Mouse (Mus musculus) forebrain, embryonic 11.5 days (tissue): ENCODE data around the gene Ptpro. TPM values are rescaled to one million over a fixed set of nuclear protein-coding genes. Genes with fewer than 3 reads are reported as not detected.

Experiments used
- ATAC-seq: fragments of 200-750 bp; cut with Nextera tagmentation; replicated peaks from 2 replicates; pipeline ENCODE4 v1.8.0; 2017; ENCODE audit warnings: moderate TSS enrichment; ENCODE audit not compliant: low FRiP score
- DNase-seq: peaks from one replicate; pipeline ENCODE4 v3.0.0-alpha.2; 2017; ENCODE audit warnings: low spot score
- H3K27ac ChIP-seq: fragments of 300-500 bp; sonication (generic); 2 replicates; pipeline ENCODE4 v1.5.1; 2014; ENCODE audit warnings: low read depth, low read length
- H3K27me3 ChIP-seq: fragments of 300-500 bp; sonication (generic); 2 replicates; pipeline ENCODE4 v1.6.1; 2014; ENCODE audit warnings: mild to moderate bottlenecking, low read length, mixed read lengths; ENCODE audit not compliant: control insufficient read depth, insufficient read depth
- H3K36me3 ChIP-seq: fragments of 300-500 bp; sonication (generic); 2 replicates; pipeline ENCODE4 v1.6.1; 2014; ENCODE audit warnings: mild to moderate bottlenecking, low read length, moderate library complexity, mixed read lengths; ENCODE audit not compliant: control insufficient read depth, insufficient read depth
- H3K4me1 ChIP-seq: fragments of 300-500 bp; sonication (generic); replicated peaks from 2 replicates; pipeline ENCODE4 v1.6.1; 2014; ENCODE audit warnings: low read length, mixed read lengths; ENCODE audit not compliant: control insufficient read depth, insufficient read depth
- H3K4me2 ChIP-seq: fragments of 300-500 bp; sonication (generic); 2 replicates; pipeline ENCODE4 v1.6.1; 2014; ENCODE audit warnings: low read depth, mild to moderate bottlenecking, low read length, moderate library complexity, mixed read lengths; ENCODE audit not compliant: severe bottlenecking
- H3K4me3 ChIP-seq: fragments of 300-500 bp; sonication (generic); 2 replicates; pipeline ENCODE4 v1.5.1; 2014; ENCODE audit warnings: low read depth, low read length
- H3K9ac ChIP-seq: fragments of 300-500 bp; sonication (generic); 2 replicates; pipeline ENCODE4 v1.6.1; 2014; ENCODE audit warnings: low read length
- H3K9me3 ChIP-seq: fragments of 300-500 bp; sonication (generic); 2 replicates; pipeline ENCODE4 v1.6.1; 2016; ENCODE audit warnings: low read length, mixed read lengths; ENCODE audit not compliant: control insufficient read depth
- WGBS: fragments of 180-500 bp; shearing (Covaris S2); extraction: QIAGEN DNeasy Blood & Tissue Kit; methylation state at CpG from one replicate; pipeline ENCODE4 v1.1.7; 2014; 5-methylcytosine and 5-hydroxymethylcytosine counted together
- polyA plus RNA-seq: library from polyadenylated mRNA; unstranded; fragments of >200 nt; fragmentation: Nextera tagmentation; extraction: Ambion mirVana; gene quantifications from 2 replicates; pipeline ENCODE4 v1.2.1, GENCODE M21; 2014

Ptpro gene
- polyA plus RNA-seq, 1 experiment from 2014 or later = 12.5 TPM

GRCm38 (mm10) chr6:137496562-137496961 lies 244.4 kb downstream of the Ptpro start:
- no peak for DNase-seq
- Histone ChIP-seq H3K9me3 (no peaks in the 10 kb centered on the region), H3K27me3 (no peaks in the 10 kb centered on the region), H3K27ac (no peak overlapping the region), H3K4me1 (no peaks in the 10 kb centered on the region), H3K4me3 (no peak overlapping the region), H3K9ac (no peak overlapping the region), H3K4me2 (no peak overlapping the region), H3K36me3 (no peaks in the 10 kb centered on the region)
- 95% methylated on average over 2 of the region's 2 CpGs for WGBS
- ATAC-seq = 0 out of 2 replicates have a peak, but pooled peaks have one; percentile 49

- H3K4me1 ChIP-seq = no peaks in the 10 kb centered on the region
- no peak overlapping the region for H3K4me2 ChIP-seq
- DNase-seq = no peak
- H3K36me3 ChIP-seq = no peaks in the 10 kb centered on the region
- no peak overlapping the region for H3K27ac ChIP-seq
- no peaks in the 10 kb centered on the region for H3K9me3 ChIP-seq
- ATAC-seq = no peak
- no peaks in the 10 kb centered on the region for H3K27me3 ChIP-seq
- WGBS = 91% methylated on average over 8 of the region's 8 CpGs
- no peak overlapping the region for H3K4me3 ChIP-seq
- H3K9ac ChIP-seq = no peak overlapping the region
Observed at GRCm38 (mm10) chr6:137497208-137497835, 245.2 kb downstream of the Ptpro start.

GRCm38 (mm10) chr6:137498781-137499180 lies 246.7 kb downstream of the Ptpro start:
- WGBS = 82% methylated on average over 6 of the region's 6 CpGs
- H3K27me3 ChIP-seq = no peaks in the 10 kb centered on the region
- DNase-seq = no peak
- no peak overlapping the region for H3K4me3 ChIP-seq
- no peaks in the 10 kb centered on the region for H3K36me3 ChIP-seq
- no peaks in the 10 kb centered on the region for H3K9me3 ChIP-seq
- no peaks in the 10 kb centered on the region for H3K4me1 ChIP-seq
- H3K4me2 ChIP-seq = no peak overlapping the region
- H3K27ac ChIP-seq = no peak overlapping the region
- no peak for ATAC-seq
- no peak overlapping the region for H3K9ac ChIP-seq

GRCm38 (mm10) chr6:137503009-137503408 lies 250.9 kb downstream of the Ptpro start:
- ATAC-seq (no peak), DNase-seq (no peak)
- Histone ChIP-seq H3K36me3 (no peaks in the 10 kb centered on the region), H3K4me3 (no peak overlapping the region), H3K9ac (no peak overlapping the region), H3K27ac (no peak overlapping the region), H3K9me3 (no peaks in the 10 kb centered on the region), H3K4me2 (no peak overlapping the region), H3K27me3 (no peaks in the 10 kb centered on the region), H3K4me1 (no peaks in the 10 kb centered on the region)
- WGBS = 89% methylated on average over 7 of the region's 7 CpGs

GRCm38 (mm10) chr6:137503462-137503861 lies 251.3 kb downstream of the Ptpro start:
- Histone ChIP-seq H3K27ac (no peak overlapping the region), H3K4me1 (no peaks in the 10 kb centered on the region), H3K4me2 (no peak overlapping the region), H3K9me3 (no peaks in the 10 kb centered on the region), H3K27me3 (no peaks in the 10 kb centered on the region), H3K9ac (no peak overlapping the region), H3K36me3 (no peaks in the 10 kb centered on the region), H3K4me3 (no peak overlapping the region)
- no peak for DNase-seq
- ATAC-seq = 0 out of 2 replicates have a peak, but pooled peaks have one; percentile 21
- WGBS = 88% methylated on average over 8 of the region's 8 CpGs

- no peak overlapping the region for H3K4me2 ChIP-seq
- no peak for DNase-seq
- no peak overlapping the region for H3K27ac ChIP-seq
- no peaks in the 10 kb centered on the region for H3K36me3 ChIP-seq
- 52% methylated on average over 1 of the region's 1 CpGs for WGBS
- H3K9ac ChIP-seq = no peak overlapping the region
- H3K9me3 ChIP-seq = no peaks in the 10 kb centered on the region
- H3K4me1 ChIP-seq = no peaks in the 10 kb centered on the region
- ATAC-seq = no peak
- no peak overlapping the region for H3K4me3 ChIP-seq
- no peaks in the 10 kb centered on the region for H3K27me3 ChIP-seq
Observed at GRCm38 (mm10) chr6:137504052-137504451, 251.9 kb downstream of the Ptpro start.

GRCm38 (mm10) chr6:137505555-137506227 lies 253.6 kb downstream of the Ptpro start:
- Histone ChIP-seq H3K9me3 (no peaks in the 10 kb centered on the region), H3K4me1 (no peaks in the 10 kb centered on the region), H3K9ac (no peak overlapping the region), H3K36me3 (no peaks in the 10 kb centered on the region), H3K4me3 (no peak overlapping the region), H3K27ac (no peak overlapping the region), H3K27me3 (no peaks in the 10 kb centered on the region), H3K4me2 (no peak overlapping the region)
- no peak for DNase-seq
- no peak for ATAC-seq
- 90% methylated on average over 3 of the region's 3 CpGs for WGBS

- no peak overlapping the region for H3K4me2 ChIP-seq
- no peak for ATAC-seq
Observed at GRCm38 (mm10) chr6:137506563-137506962, 254.4 kb downstream of the Ptpro start.

GRCm38 (mm10) chr6:137508936-137509335 lies 256.8 kb downstream of the Ptpro start:
- no peak for DNase-seq
- H3K27ac ChIP-seq = no peak overlapping the region

More at GRCm38 (mm10) chr6:137506563-137506962, 254.4 kb downstream of the Ptpro start:
- H3K27ac ChIP-seq = no peak overlapping the region
- H3K9me3 ChIP-seq = no peaks in the 10 kb centered on the region
- WGBS = 96% methylated on average over 7 of the region's 7 CpGs
- H3K9ac ChIP-seq = no peak overlapping the region
- no peaks in the 10 kb centered on the region for H3K4me1 ChIP-seq
- H3K36me3 ChIP-seq = no peaks in the 10 kb centered on the region
- no peaks in the 10 kb centered on the region for H3K27me3 ChIP-seq
- H3K4me3 ChIP-seq = no peak overlapping the region
- no peak for DNase-seq

More at GRCm38 (mm10) chr6:137508936-137509335, 256.8 kb downstream of the Ptpro start:
- Histone ChIP-seq H3K4me1 (no peaks in the 10 kb centered on the region), H3K27me3 (no peaks in the 10 kb centered on the region), H3K9me3 (no peaks in the 10 kb centered on the region), H3K9ac (no peak overlapping the region), H3K4me2 (no peak overlapping the region), H3K36me3 (no peaks in the 10 kb centered on the region), H3K4me3 (no peak overlapping the region)
- no peak for ATAC-seq
- 93% methylated on average over 19 of the region's 19 CpGs for WGBS
